Mouse (Mus musculus): Measurements from ENCODE around the gene Olfr474.
"Not testable (repeated sequence)": the region's sequence is repeated elsewhere in the genome, so short reads cannot be mapped to it uniquely, and the experiment has no call there.

Gene Olfr474

GRCm38 (mm10) chr7:107954343-107954742, at the start of gene Olfr474:
Gene Olfr474 (plus strand): TSS chr7:107954643.
- no peak for DNase-seq

GRCm38 (mm10) chr7:107930146-107930545, 24.3 kb upstream of the Olfr474 start, which contains the start of gene Olfr473:
Gene Olfr473 (plus strand): TSS chr7:107930446.
- DNase-seq = no peak

- DNase-seq = not testable (repeated sequence)
Measured at GRCm38 (mm10) chr7:107952539-107952938, 1.9 kb upstream of the Olfr474 start.

GRCm38 (mm10) chr7:107964503-107964902, 10.1 kb downstream of the Olfr474 start, which contains the start of gene Olfr476:
Gene Olfr476 (plus strand): TSS chr7:107964803.
- DNase-seq = no peak

- DNase-seq = no peak
Measured at GRCm38 (mm10) chr7:107986393-107986792, 31.9 kb downstream of the Olfr474 start, which contains the start of gene Olfr477. Gene Olfr477 (plus strand): TSS chr7:107986693.

Measured in lung, postnatal 4 days (tissue).